Mouse (Mus musculus) heart, adult 11 months (tissue): Measurements from ENCODE around the gene Cyp2c23.

Source experiments
- DNase-seq: peaks from one replicate; pipeline ENCODE4 v3.0.0; 2022

The Cyp2c23 gene

GRCm38 (mm10) chr19:44028972-44029371 lies at the start of gene Cyp2c23:
TSS of gene Cyp2c23 (minus strand) at chr19:44029208.
- DNase-seq, result peak; percentile 78

- DNase-seq, result peak; percentile 44
These were observed 48.0 kb upstream of the Cyp2c23 start for GRCm38 (mm10) chr19:44077024-44077423.

- peak; percentile 60 for DNase-seq
These were observed 47.4 kb upstream of the Cyp2c23 start for GRCm38 (mm10) chr19:44076457-44076856.

GRCm38 (mm10) chr19:44074986-44075385 lies 46.0 kb upstream of the Cyp2c23 start:
- peak; percentile 73 for DNase-seq

- DNase-seq, result peak; percentile 88
These were observed 42.2 kb upstream of the Cyp2c23 start for GRCm38 (mm10) chr19:44071166-44071565.

- no peak for DNase-seq
These were observed 40.9 kb upstream of the Cyp2c23 start for GRCm38 (mm10) chr19:44069914-44070232.

- DNase-seq, result peak; percentile 99
These were observed 40.3 kb upstream of the Cyp2c23 start, which contains the start of gene Erlin1 for GRCm38 (mm10) chr19:44069121-44069913. TSS of gene Erlin1 (minus strand) at chr19:44069785.

GRCm38 (mm10) chr19:44068232-44068631 lies 39.2 kb upstream of the Cyp2c23 start:
- no peak for DNase-seq

GRCm38 (mm10) chr19:44067323-44068049 lies 38.5 kb upstream of the Cyp2c23 start:
- peak; percentile 79 for DNase-seq

- DNase-seq, result peak; percentile 16
These were observed 35.7 kb upstream of the Cyp2c23 start for GRCm38 (mm10) chr19:44064734-44065133.

GRCm38 (mm10) chr19:44063773-44064172 lies 34.8 kb upstream of the Cyp2c23 start:
- DNase-seq, result peak; percentile 22

GRCm38 (mm10) chr19:44060226-44060625 lies 31.2 kb upstream of the Cyp2c23 start:
- DNase-seq, result peak; percentile 41

GRCm38 (mm10) chr19:44055173-44055826 lies 26.3 kb upstream of the Cyp2c23 start:
- DNase-seq, result peak; percentile 21

GRCm38 (mm10) chr19:44050388-44050787 lies 21.4 kb upstream of the Cyp2c23 start:
- DNase-seq, result no peak

GRCm38 (mm10) chr19:44049282-44049681 lies 20.3 kb upstream of the Cyp2c23 start:
- peak; percentile 31 for DNase-seq

- peak; percentile 3 for DNase-seq
These were observed 16.8 kb upstream of the Cyp2c23 start for GRCm38 (mm10) chr19:44045847-44046246.

- peak; percentile 61 for DNase-seq
These were observed 13.1 kb upstream of the Cyp2c23 start for GRCm38 (mm10) chr19:44042121-44042520.

- peak; percentile 56 for DNase-seq
These were observed 4.4 kb upstream of the Cyp2c23 start for GRCm38 (mm10) chr19:44033396-44033795.

GRCm38 (mm10) chr19:44032046-44032744 lies 3.2 kb upstream of the Cyp2c23 start:
- DNase-seq, result peak; percentile 28

- peak; percentile 5 for DNase-seq
These were observed 1.0 kb upstream of the Cyp2c23 start for GRCm38 (mm10) chr19:44030024-44030423.

GRCm38 (mm10) chr19:44026956-44027530 lies 2.0 kb downstream of the Cyp2c23 start:
- peak; percentile 85 for DNase-seq

- DNase-seq, result peak; percentile 59
These were observed 4.0 kb downstream of the Cyp2c23 start for GRCm38 (mm10) chr19:44024921-44025585.
